Mouse (Mus musculus): ENCODE data around the gene Amph.

DNA sequence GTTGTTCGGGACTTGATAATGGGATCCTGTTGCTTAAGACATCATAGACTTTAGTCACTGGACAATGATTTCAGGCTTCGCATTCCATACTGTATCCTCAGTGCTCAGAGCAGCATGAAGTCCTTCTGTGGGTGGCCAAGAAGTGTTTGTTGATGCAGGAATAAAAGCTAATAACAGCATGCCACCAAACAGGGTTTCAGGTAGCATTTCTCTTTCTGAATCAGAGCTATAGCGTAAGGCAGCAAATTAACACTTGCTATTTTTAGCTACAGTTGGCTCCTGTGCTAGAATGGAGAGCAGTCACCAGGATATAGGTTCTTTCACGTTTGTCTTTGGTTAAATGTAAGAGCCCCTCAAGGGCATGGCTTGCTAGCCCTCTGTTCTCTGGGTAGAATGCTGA, 40.3 kb downstream of the Amph start:
- no peak for TF ChIP-seq CTCF (IDR thresholded peaks at IDR 0.05; ENCODE audit: low read depth, low read length)
- no peak for TF ChIP-seq GATA1 (IDR thresholded peaks at IDR 0.05; ENCODE audit: borderline replicate concordance, low read length)
- no peak for TF ChIP-seq TAL1 (conservative IDR thresholded peaks at IDR 0.05; ENCODE audit: low read depth, low read length)

All from G1E (cell line).